In the genomic region with DNA sequence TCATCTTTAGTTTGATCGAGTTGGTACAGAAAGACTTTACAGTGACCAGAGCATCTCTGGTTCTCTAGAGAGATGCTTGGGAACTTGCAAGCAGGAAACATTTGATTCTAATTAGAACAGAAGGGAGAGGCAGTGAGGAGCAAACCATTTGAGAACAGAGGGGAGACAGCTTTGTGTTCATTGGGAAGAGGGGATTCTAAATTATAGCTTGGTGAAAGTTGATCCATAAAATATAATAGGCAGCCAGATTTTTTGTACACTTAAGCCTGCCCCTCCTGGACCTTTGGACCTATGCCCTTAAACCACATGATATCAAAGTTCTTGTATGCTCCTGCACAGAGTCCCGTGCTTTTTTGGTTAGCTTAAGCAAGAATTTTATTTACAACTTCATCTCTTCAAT, we compare ENCODE assay signal across 14 mouse cellular contexts.
DNase-seq lines count a peak whose midpoint lies in the region; ATAC-seq and TF ChIP-seq lines count a peak whose summit lies in the region.
"Had no signal": no experiment of that assay in that cellular context is flagged by ENCODE, and none has a peak within 500 bp of the region (broad histone marks: within the 10 kb centered on the region; RNA-seq: fewer than 3 reads in every experiment).

No protein-coding gene starts in this region.

- intact Hi-C loops in gastrocnemius, adult 2 months (cut with DNase I) = no loop called here
- intact Hi-C loops in gastrocnemius, postnatal 14 days (cut with DNase I; ENCODE audit: low total_unique reads) = no loop called here

- H3K9ac ChIP-seq in liver, adult 2 months (ENCODE audit: low read depth, low read length) = no peak overlapping the region
- no peak overlapping the region for H3K9ac ChIP-seq in liver, embryonic 11.5 days (ENCODE audit: low read depth, low read length)
- H3K9ac ChIP-seq in kidney, embryonic 15.5 days = no peak overlapping the region
- H3K9ac ChIP-seq in stomach, embryonic 16.5 days (ENCODE audit: low read length) = no peak overlapping the region
- H3K9ac ChIP-seq: lung, embryonic 14.5 days; midbrain, embryonic 15.5 days had no signal

- no peak for TF ChIP-seq POLR2A in liver, adult 2 months (IDR thresholded peaks at IDR 0.05; ENCODE audit: extremely low read depth, insufficient read depth, low read length)

- H3K36me3 ChIP-seq in liver, adult 2 months (ENCODE audit: control insufficient read depth, insufficient read depth, low read length) = peaks cover 2% of the 10 kb centered on the region
- no peaks in the 10 kb centered on the region for H3K36me3 ChIP-seq in liver, embryonic 11.5 days (ENCODE audit: control insufficient read depth, insufficient read depth, low read length)
- no peaks in the 10 kb centered on the region for H3K36me3 ChIP-seq in kidney, embryonic 15.5 days
- no peaks in the 10 kb centered on the region for H3K36me3 ChIP-seq in stomach, embryonic 16.5 days (ENCODE audit: control insufficient read depth, insufficient read depth, low read length)
- H3K36me3 ChIP-seq: midbrain, embryonic 15.5 days had no signal

- H3K4me2 ChIP-seq in liver, embryonic 11.5 days = no peak overlapping the region
- no peak overlapping the region for H3K4me2 ChIP-seq in kidney, embryonic 15.5 days
- no peak overlapping the region for H3K4me2 ChIP-seq in stomach, embryonic 16.5 days (ENCODE audit: low read depth, low read length)
- H3K4me2 ChIP-seq: lung, embryonic 14.5 days; midbrain, embryonic 15.5 days had no signal

- no peak for DNase-seq in gastrocnemius, adult 2 months
- no peak for DNase-seq in gastrocnemius, postnatal 14 days
- peak; percentile 89 for DNase-seq in liver, adult 2 months (ENCODE audit: extremely low read depth, low read depth, low spot score)
- no peak for DNase-seq in liver, embryonic 11.5 days (ENCODE audit: low spot score)
- DNase-seq in cerebellum, adult 9-11 months = no peak
- DNase-seq in ovary, postnatal 10 days (ENCODE audit: low spot score) = no peak
- DNase-seq: B cell, adult 2 months; cerebellum, postnatal 14 days; lung, embryonic 14.5 days had no signal

- H3K27ac ChIP-seq in gastrocnemius, adult 2 months = peak overlapping the region; percentile 85
- peak overlapping the region; percentile 69 for H3K27ac ChIP-seq in liver, adult 2 months (replicated peaks; ENCODE audit: insufficient read depth, low read depth, low read length)
- H3K27ac ChIP-seq in liver, embryonic 11.5 days (ENCODE audit: low read depth, low read length) = no peak overlapping the region
- peak overlapping the region; percentile 88; the same call in 1 of the 2 replicates for H3K27ac ChIP-seq in kidney, embryonic 15.5 days
- peak overlapping the region; percentile 94 for H3K27ac ChIP-seq in stomach, embryonic 16.5 days (ENCODE audit: low read length)
- H3K27ac ChIP-seq: midbrain, embryonic 15.5 days had no signal

- H3K4me3 ChIP-seq in gastrocnemius, adult 2 months = peak overlapping the region; percentile 28
- no peak overlapping the region for H3K4me3 ChIP-seq in liver, adult 2 months (ENCODE audit: insufficient read depth, low read depth, low read length)
- no peak overlapping the region for H3K4me3 ChIP-seq in liver, embryonic 11.5 days (ENCODE audit: low read depth, low read length)
- no peak overlapping the region for H3K4me3 ChIP-seq in kidney, embryonic 15.5 days (replicated peaks)
- H3K4me3 ChIP-seq in stomach, embryonic 16.5 days (replicated peaks; ENCODE audit: low read length) = no peak overlapping the region
- H3K4me3 ChIP-seq: midbrain, embryonic 15.5 days had no signal

- no peak for TF ChIP-seq CTCF in gastrocnemius, adult 2 months (IDR thresholded peaks at IDR 0.05)
- no peak for TF ChIP-seq CTCF in liver, adult 2 months (IDR thresholded peaks at IDR 0.05; ENCODE audit: low read depth, low read length)

- no peaks in the 10 kb centered on the region for H3K9me3 ChIP-seq in liver, embryonic 11.5 days (ENCODE audit: control insufficient read depth, low read length)
- H3K9me3 ChIP-seq in kidney, embryonic 15.5 days (replicated peaks) = no peaks in the 10 kb centered on the region
- no peaks in the 10 kb centered on the region for H3K9me3 ChIP-seq in stomach, embryonic 16.5 days (replicated peaks; ENCODE audit: control insufficient read depth, low read length)
- H3K9me3 ChIP-seq: midbrain, embryonic 15.5 days had no signal

- no peak for ATAC-seq in liver, embryonic 11.5 days (replicated peaks; ENCODE audit: low FRiP score)
- no peak for ATAC-seq in kidney, embryonic 15.5 days (replicated peaks; ENCODE audit: low FRiP score)
- no peak for ATAC-seq in stomach, embryonic 16.5 days (ENCODE audit: insufficient read depth, low FRiP score)
- ATAC-seq: forebrain, embryonic 16.5 days; midbrain, embryonic 15.5 days; Patski had no signal

- H3K27me3 ChIP-seq in liver, adult 2 months (ENCODE audit: control insufficient read depth, insufficient read depth, low read length) = no peaks in the 10 kb centered on the region
- H3K27me3 ChIP-seq in liver, embryonic 11.5 days (replicated peaks; ENCODE audit: control insufficient read depth, insufficient read depth, low read length) = no peaks in the 10 kb centered on the region
- no peaks in the 10 kb centered on the region for H3K27me3 ChIP-seq in kidney, embryonic 15.5 days
- no peaks in the 10 kb centered on the region for H3K27me3 ChIP-seq in stomach, embryonic 16.5 days (ENCODE audit: control insufficient read depth, insufficient read depth, low read length)
- H3K27me3 ChIP-seq: midbrain, embryonic 15.5 days; Patski had no signal

- peaks cover 21% of the 10 kb centered on the region; the same call in 1 of the 2 replicates for H3K79me2 ChIP-seq in liver, adult 2 months (ENCODE audit: control insufficient read depth, insufficient read depth, low read length)

- 16% methylated on average over 2 of the region's 2 CpGs for WGBS in liver, adult 2 months
- 72% methylated on average over 2 of the region's 2 CpGs for WGBS in liver, embryonic 11.5 days
- 44% methylated on average over 2 of the region's 2 CpGs for WGBS in kidney, embryonic 15.5 days
- WGBS in stomach, embryonic 16.5 days = 60% methylated on average over 2 of the region's 2 CpGs

- peaks cover 27% of the 10 kb centered on the region for H3K4me1 ChIP-seq in liver, adult 2 months (ENCODE audit: control insufficient read depth, insufficient read depth, low read length)
- peaks cover 15% of the 10 kb centered on the region for H3K4me1 ChIP-seq in liver, embryonic 11.5 days (replicated peaks; ENCODE audit: control insufficient read depth, insufficient read depth, low read length)
- H3K4me1 ChIP-seq in kidney, embryonic 15.5 days = peaks cover 47% of the 10 kb centered on the region
- H3K4me1 ChIP-seq in stomach, embryonic 16.5 days (ENCODE audit: control insufficient read depth, insufficient read depth, low read length) = peaks cover 31% of the 10 kb centered on the region
